Mouse (Mus musculus): Measurements from ENCODE around the gene Tmem102. TPM values are rescaled to one million over a fixed set of nuclear protein-coding genes. Genes with fewer than 3 reads are reported as not detected.
A peak's percentile ranks its signal among the peaks of the same experiment; 100 is the strongest.

Gene Tmem102
- polyA plus RNA-seq (2014; fragmentation: Nextera tagmentation; extraction: Ambion mirVana): 16.1 and 22.9 TPM in 2 replicates

- WGBS: 7% methylated on average over 29 of the region's 29 CpGs
- H3K4me2 ChIP-seq (ENCODE audit: low read length): peak within 1 kb of the TSS; percentile 82
- no peaks in the 10 kb centered on the region for H3K9me3 ChIP-seq (ENCODE audit: control insufficient read depth, low read length)
- ATAC-seq (replicated peaks; ENCODE audit: low FRiP score, low TSS enrichment, low read depth): no peak
- peak within 1 kb of the TSS; percentile 58 for H3K4me3 ChIP-seq (ENCODE audit: low read depth, low read length)
- peaks cover 32% of the 10 kb centered on the region for H3K4me1 ChIP-seq (replicated peaks; ENCODE audit: control insufficient read depth, insufficient read depth, low read length)
- H3K27ac ChIP-seq (ENCODE audit: low read depth): no peak within 1 kb of the TSS
- no peaks in the 10 kb centered on the region for H3K36me3 ChIP-seq (ENCODE audit: control insufficient read depth, insufficient read depth, low read length)
- H3K27me3 ChIP-seq (replicated peaks; ENCODE audit: control insufficient read depth, insufficient read depth, low read length): peaks cover 38% of the 10 kb centered on the region
- peak; percentile 64 for DNase-seq (ENCODE audit: low spot score)
- peak within 1 kb of the TSS; percentile 23 for H3K9ac ChIP-seq (ENCODE audit: low read length)
These were observed at the start of gene Tmem102 for GRCm38 (mm10) chr11:69804972-69805909. Tmem102 (minus strand) TSS chr11:69805624.

DNA sequence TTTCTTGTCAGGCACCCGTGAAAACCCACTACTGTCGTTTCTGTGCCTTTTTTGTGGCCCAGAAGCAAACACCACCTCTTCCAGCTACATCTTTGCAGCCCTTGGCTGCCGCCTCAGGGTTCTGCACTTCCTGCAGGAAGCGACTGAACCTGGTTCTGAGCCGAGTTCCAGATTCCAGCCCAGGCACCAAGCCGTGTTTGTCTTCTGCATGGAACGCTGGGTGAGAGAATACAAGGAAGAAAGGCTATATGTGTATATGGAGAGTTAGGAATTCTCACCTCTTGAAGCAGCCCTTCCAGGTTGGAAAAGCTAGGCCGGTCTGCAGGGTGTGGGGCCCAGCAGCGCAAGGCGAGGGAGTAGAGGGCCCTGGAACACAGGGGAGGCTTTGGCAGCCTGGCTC is 49.3 kb upstream of the Tmem102 start:
- peaks cover 13% of the 10 kb centered on the region for H3K27me3 ChIP-seq (replicated peaks; ENCODE audit: control insufficient read depth, insufficient read depth, low read length)
- no peak overlapping the region for H3K4me2 ChIP-seq (ENCODE audit: low read length)
- WGBS: 85% methylated on average over 10 of the region's 10 CpGs
- no peaks in the 10 kb centered on the region for H3K9me3 ChIP-seq (ENCODE audit: control insufficient read depth, low read length)
- no peak for DNase-seq (ENCODE audit: low spot score)
- H3K9ac ChIP-seq (ENCODE audit: low read length): no peak overlapping the region
- no peak for ATAC-seq (replicated peaks; ENCODE audit: low FRiP score, low TSS enrichment, low read depth)
- no peaks in the 10 kb centered on the region for H3K4me1 ChIP-seq (replicated peaks; ENCODE audit: control insufficient read depth, insufficient read depth, low read length)
- H3K4me3 ChIP-seq (ENCODE audit: low read depth, low read length): no peak overlapping the region
- no peak overlapping the region for H3K27ac ChIP-seq (ENCODE audit: low read depth)
- H3K36me3 ChIP-seq (ENCODE audit: control insufficient read depth, insufficient read depth, low read length): peaks cover 31% of the 10 kb centered on the region

DNA sequence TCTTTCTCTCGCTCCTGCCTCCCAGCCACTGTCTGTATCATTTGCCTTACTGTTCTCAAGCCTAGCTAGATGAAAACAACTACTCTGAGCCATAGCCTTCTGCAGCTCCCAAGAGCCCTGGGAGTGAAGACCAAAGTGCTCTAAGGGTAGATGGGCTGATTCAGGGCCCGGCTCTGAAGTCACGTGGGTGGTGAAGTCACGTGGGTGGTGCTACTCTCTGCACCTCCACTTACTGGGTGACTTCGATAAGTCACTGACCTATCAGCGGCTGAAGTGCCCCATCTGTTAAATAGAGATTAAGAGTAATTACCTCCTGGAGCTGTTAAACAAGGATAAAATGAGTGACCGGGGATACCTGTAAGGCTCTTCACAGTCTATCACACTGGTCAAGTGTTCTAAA is 48.6 kb upstream of the Tmem102 start:
- Histone ChIP-seq H3K4me1 (replicated peaks; ENCODE audit: control insufficient read depth, insufficient read depth, low read length) (no peaks in the 10 kb centered on the region), H3K9me3 (ENCODE audit: control insufficient read depth, low read length) (no peaks in the 10 kb centered on the region), H3K9ac (ENCODE audit: low read length) (no peak overlapping the region), H3K27me3 (replicated peaks; ENCODE audit: control insufficient read depth, insufficient read depth, low read length) (peaks cover 11% of the 10 kb centered on the region), H3K4me2 (ENCODE audit: low read length) (no peak overlapping the region), H3K36me3 (ENCODE audit: control insufficient read depth, insufficient read depth, low read length) (peaks cover 38% of the 10 kb centered on the region), H3K4me3 (ENCODE audit: low read depth, low read length) (no peak overlapping the region), H3K27ac (ENCODE audit: low read depth) (no peak overlapping the region)
- ATAC-seq (replicated peaks; ENCODE audit: low FRiP score, low TSS enrichment, low read depth) (no peak), DNase-seq (ENCODE audit: low spot score) (no peak)
- 58% methylated on average over 7 of the region's 7 CpGs for WGBS

DNA sequence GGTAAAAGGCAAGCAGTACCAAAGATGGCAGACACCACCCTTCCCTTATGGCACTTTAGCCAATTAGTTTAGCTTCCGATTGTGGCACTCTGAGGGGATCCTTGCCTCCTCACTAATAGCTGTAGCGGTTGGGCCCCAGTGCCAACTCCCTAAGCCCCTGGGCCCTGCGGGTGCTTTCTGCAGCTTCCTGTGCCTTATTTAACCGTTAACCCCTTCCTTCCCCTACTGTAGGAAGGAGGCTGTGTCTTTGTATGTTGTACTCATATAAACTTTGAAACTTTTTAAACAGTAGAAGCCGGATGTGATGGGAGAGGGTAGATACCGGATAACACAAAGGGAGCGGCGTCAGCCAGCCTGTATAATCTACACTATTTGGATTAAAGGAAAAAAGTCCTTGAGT is 45.3 kb upstream of the Tmem102 start:
- Histone ChIP-seq H3K36me3 (ENCODE audit: control insufficient read depth, insufficient read depth, low read length) (peaks cover 49% of the 10 kb centered on the region), H3K9me3 (ENCODE audit: control insufficient read depth, low read length) (no peaks in the 10 kb centered on the region), H3K4me3 (ENCODE audit: low read depth, low read length) (no peak overlapping the region), H3K27ac (ENCODE audit: low read depth) (no peak overlapping the region), H3K27me3 (replicated peaks; ENCODE audit: control insufficient read depth, insufficient read depth, low read length) (no peaks in the 10 kb centered on the region), H3K9ac (ENCODE audit: low read length) (no peak overlapping the region), H3K4me1 (replicated peaks; ENCODE audit: control insufficient read depth, insufficient read depth, low read length) (peaks cover 14% of the 10 kb centered on the region), H3K4me2 (ENCODE audit: low read length) (no peak overlapping the region)
- ATAC-seq (replicated peaks; ENCODE audit: low FRiP score, low TSS enrichment, low read depth): no peak
- no peak for DNase-seq (ENCODE audit: low spot score)
- 70% methylated on average over 8 of the region's 8 CpGs for WGBS

- Histone ChIP-seq H3K9ac (ENCODE audit: low read length) (no peak overlapping the region), H3K4me1 (replicated peaks; ENCODE audit: control insufficient read depth, insufficient read depth, low read length) (peaks cover 20% of the 10 kb centered on the region), H3K4me2 (ENCODE audit: low read length) (no peak overlapping the region), H3K27ac (ENCODE audit: low read depth) (no peak overlapping the region), H3K9me3 (ENCODE audit: control insufficient read depth, low read length) (no peaks in the 10 kb centered on the region), H3K36me3 (ENCODE audit: control insufficient read depth, insufficient read depth, low read length) (peaks cover 49% of the 10 kb centered on the region), H3K4me3 (ENCODE audit: low read depth, low read length) (no peak overlapping the region), H3K27me3 (replicated peaks; ENCODE audit: control insufficient read depth, insufficient read depth, low read length) (no peaks in the 10 kb centered on the region)
- DNase-seq (ENCODE audit: low spot score): no peak
- no peak for ATAC-seq (replicated peaks; ENCODE audit: low FRiP score, low TSS enrichment, low read depth)
- 92% methylated on average over 15 of the region's 15 CpGs for WGBS
These were observed 44.5 kb upstream of the Tmem102 start for GRCm38 (mm10) chr11:69849884-69850283.

GRCm38 (mm10) chr11:69849128-69849527 is 43.7 kb upstream of the Tmem102 start:
- H3K27me3 ChIP-seq (replicated peaks; ENCODE audit: control insufficient read depth, insufficient read depth, low read length): no peaks in the 10 kb centered on the region
- H3K4me1 ChIP-seq (replicated peaks; ENCODE audit: control insufficient read depth, insufficient read depth, low read length): peaks cover 20% of the 10 kb centered on the region
- peaks cover 49% of the 10 kb centered on the region for H3K36me3 ChIP-seq (ENCODE audit: control insufficient read depth, insufficient read depth, low read length)
- no peak for DNase-seq (ENCODE audit: low spot score)
- H3K4me3 ChIP-seq (ENCODE audit: low read depth, low read length): no peak overlapping the region
- WGBS: 90% methylated on average over 9 of the region's 9 CpGs
- H3K9me3 ChIP-seq (ENCODE audit: control insufficient read depth, low read length): no peaks in the 10 kb centered on the region
- ATAC-seq (replicated peaks; ENCODE audit: low FRiP score, low TSS enrichment, low read depth): no peak
- H3K9ac ChIP-seq (ENCODE audit: low read length): no peak overlapping the region
- H3K4me2 ChIP-seq (ENCODE audit: low read length): no peak overlapping the region
- H3K27ac ChIP-seq (ENCODE audit: low read depth): no peak overlapping the region

- peaks cover 20% of the 10 kb centered on the region for H3K4me1 ChIP-seq (replicated peaks; ENCODE audit: control insufficient read depth, insufficient read depth, low read length)
- no peaks in the 10 kb centered on the region for H3K27me3 ChIP-seq (replicated peaks; ENCODE audit: control insufficient read depth, insufficient read depth, low read length)
- no peak for DNase-seq (ENCODE audit: low spot score)
- no peaks in the 10 kb centered on the region for H3K9me3 ChIP-seq (ENCODE audit: control insufficient read depth, low read length)
- no peak overlapping the region for H3K4me3 ChIP-seq (ENCODE audit: low read depth, low read length)
- no peak for ATAC-seq (replicated peaks; ENCODE audit: low FRiP score, low TSS enrichment, low read depth)
- 95% methylated on average over 6 of the region's 6 CpGs for WGBS
- H3K27ac ChIP-seq (ENCODE audit: low read depth): no peak overlapping the region
- H3K4me2 ChIP-seq (ENCODE audit: low read length): peak overlapping the region; percentile 91
- peaks cover 49% of the 10 kb centered on the region for H3K36me3 ChIP-seq (ENCODE audit: control insufficient read depth, insufficient read depth, low read length)
- no peak overlapping the region for H3K9ac ChIP-seq (ENCODE audit: low read length)
These were observed 42.6 kb upstream of the Tmem102 start for GRCm38 (mm10) chr11:69848021-69848420.

- Histone ChIP-seq H3K9me3 (ENCODE audit: control insufficient read depth, low read length) (no peaks in the 10 kb centered on the region), H3K36me3 (ENCODE audit: control insufficient read depth, insufficient read depth, low read length) (peaks cover 40% of the 10 kb centered on the region), H3K27me3 (replicated peaks; ENCODE audit: control insufficient read depth, insufficient read depth, low read length) (no peaks in the 10 kb centered on the region), H3K4me1 (replicated peaks; ENCODE audit: control insufficient read depth, insufficient read depth, low read length) (peaks cover 20% of the 10 kb centered on the region), H3K4me2 (ENCODE audit: low read length) (peak overlapping the region; percentile 91), H3K27ac (ENCODE audit: low read depth) (peak overlapping the region; percentile 96), H3K4me3 (ENCODE audit: low read depth, low read length) (peak overlapping the region; percentile 77), H3K9ac (ENCODE audit: low read length) (peak overlapping the region; percentile 87)
- no peak for DNase-seq (ENCODE audit: low spot score)
- ATAC-seq (replicated peaks; ENCODE audit: low FRiP score, low TSS enrichment, low read depth): peak; percentile 49
- 7% methylated on average over 37 of the region's 37 CpGs for WGBS
These were observed 41.6 kb upstream of the Tmem102 start for GRCm38 (mm10) chr11:69846738-69847688.
